Mouse (Mus musculus): ENCODE measurements around the gene Ssxb2.
"Not testable (repeated sequence)": the region's sequence is repeated elsewhere in the genome, so short reads cannot be mapped to it uniquely, and the experiment has no call there.

Gene Ssxb2

DNA sequence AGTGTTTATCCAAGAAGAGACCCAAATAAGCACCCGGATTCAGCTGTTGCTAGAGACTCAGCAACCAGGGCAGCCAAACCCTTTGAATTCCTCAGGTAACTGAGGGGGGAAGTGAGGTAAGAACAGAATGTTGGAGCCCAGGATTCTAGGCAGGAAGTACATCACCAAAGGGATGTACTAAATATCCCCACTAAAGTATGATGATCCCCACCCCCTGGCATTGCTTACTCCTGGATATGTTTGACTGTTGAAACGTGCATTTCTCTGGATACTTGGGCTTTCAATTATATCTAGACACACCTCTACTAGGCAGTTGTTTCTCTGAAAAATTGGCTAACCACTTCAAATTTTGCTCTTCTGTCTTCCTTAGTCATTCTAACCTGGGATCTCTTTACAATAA, at the start of gene Ssxb2:
Ssxb2 (minus strand) TSS at position 101 of the 400 bp plus-strand sequence.
- DNase-seq (ENCODE audit: extremely low spot score), result not testable (repeated sequence)

GRCm38 (mm10) chrX:8413005-8413404, 48.5 kb downstream of the Ssxb2 start, which contains the start of gene Ssxb1:
TSS of gene Ssxb1 (plus strand) at chrX:8413305.
- not testable (repeated sequence) for DNase-seq (ENCODE audit: extremely low spot score)

All from embryo, embryonic 9.5 days (tissue).